Comparison of ENCODE assay signal across 9 mouse cellular contexts in the genomic region with DNA sequence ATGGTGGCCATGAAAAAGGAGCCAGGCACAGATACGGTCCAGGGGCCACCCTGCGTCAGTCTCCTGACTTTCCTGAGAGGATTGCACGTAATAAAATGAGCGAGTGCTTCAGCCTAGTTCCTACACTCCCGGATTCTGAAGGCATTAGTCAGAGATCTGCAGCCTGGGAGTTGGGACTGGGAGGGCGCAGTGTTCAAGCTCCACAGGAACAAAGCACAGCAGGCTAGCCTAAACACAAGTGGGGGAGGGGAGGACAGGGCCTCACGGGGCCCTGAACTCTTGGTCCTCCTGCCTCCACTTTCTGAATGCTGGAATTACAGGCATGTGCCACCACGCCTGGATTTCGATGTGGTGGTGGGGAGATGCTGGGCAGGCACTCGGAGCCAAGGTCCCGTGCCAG. TPM values are rescaled to one million over a fixed set of nuclear protein-coding genes. Genes with fewer than 3 reads are reported as not detected.
DNase-seq lines count a peak whose midpoint lies in the region; ATAC-seq and TF ChIP-seq lines count a peak whose summit lies in the region.
"Had no signal": no experiment of that assay in that cellular context is flagged by ENCODE, and none has a peak within 500 bp of the region (broad histone marks: within the 10 kb centered on the region; RNA-seq: fewer than 3 reads in every experiment).

No protein-coding gene starts in this region.

- peaks cover 81% of the 10 kb centered on the region for H3K36me3 ChIP-seq in heart, embryonic 14.5 days (ENCODE audit: control insufficient read depth, insufficient read depth, low read length)
- peaks cover 80% of the 10 kb centered on the region for H3K36me3 ChIP-seq in E14TG2a.4 (ENCODE audit: insufficient read depth, low read length)
- peaks cover 64% of the 10 kb centered on the region for H3K36me3 ChIP-seq in embryonic facial prominence, embryonic 13.5 days
- peaks cover 60% of the 10 kb centered on the region for H3K36me3 ChIP-seq in lung, embryonic 15.5 days

- no peak overlapping the region for H3K4me3 ChIP-seq in heart, embryonic 14.5 days (ENCODE audit: control insufficient read depth in 1 of 2, insufficient read depth in 1 of 2, low read depth in 1 of 2, low read length in 2 of 2)
- peak overlapping the region; percentile 50 for H3K4me3 ChIP-seq in E14TG2a.4 (replicated peaks; ENCODE audit: low read length)
- H3K4me3 ChIP-seq in embryonic facial prominence, embryonic 13.5 days, result no peak overlapping the region
- no peak overlapping the region for H3K4me3 ChIP-seq in lung, embryonic 15.5 days
- no peak overlapping the region for H3K4me3 ChIP-seq in layer of hippocampus, adult 2 months
- H3K4me3 ChIP-seq: midbrain, embryonic 12.5 days had no signal

- peak overlapping the region; percentile 31 for H3K4me2 ChIP-seq in heart, embryonic 14.5 days (ENCODE audit: low read length)
- peak overlapping the region; percentile 22 for H3K4me2 ChIP-seq in embryonic facial prominence, embryonic 13.5 days
- H3K4me2 ChIP-seq in lung, embryonic 15.5 days, result peak overlapping the region; percentile 37
- H3K4me2 ChIP-seq: midbrain, embryonic 12.5 days had no signal

- peak overlapping the region; percentile 8 to 79; a peak in 3 of 4 replicates for H3K27ac ChIP-seq in heart, embryonic 14.5 days (replicated peaks in 1 of 2; ENCODE audit: control insufficient read depth in 1 of 2, insufficient read depth in 1 of 2, low read depth in 2 of 2, low read length in 2 of 2)
- H3K27ac ChIP-seq in embryonic facial prominence, embryonic 13.5 days, result peak overlapping the region; percentile 97
- H3K27ac ChIP-seq in lung, embryonic 15.5 days, result peak overlapping the region; percentile 99
- no peak overlapping the region for H3K27ac ChIP-seq in layer of hippocampus, adult 2 months
- H3K27ac ChIP-seq: midbrain, embryonic 12.5 days had no signal

- H3K9ac ChIP-seq in heart, embryonic 14.5 days (ENCODE audit: low read length), result 0 out of 2 replicates have a peak overlapping the region, but pooled peaks have one; percentile 28
- H3K9ac ChIP-seq in embryonic facial prominence, embryonic 13.5 days, result peak overlapping the region; percentile 54; the same call in 1 of the 2 replicates
- H3K9ac ChIP-seq in lung, embryonic 15.5 days, result 0 out of 2 replicates have a peak overlapping the region, but pooled peaks have one; percentile 7
- H3K9ac ChIP-seq: midbrain, embryonic 12.5 days had no signal

- no peak for ATAC-seq in heart, embryonic 14.5 days (ENCODE audit: insufficient number of reproducible peaks, insufficient read depth, low FRiP score, low read depth)
- ATAC-seq in embryonic facial prominence, embryonic 13.5 days (ENCODE audit: insufficient number of reproducible peaks, insufficient read depth, low FRiP score, low TSS enrichment, low read depth), result no peak
- no peak for ATAC-seq in lung, embryonic 15.5 days (ENCODE audit: borderline replicate concordance, extremely low read depth, low FRiP score, low TSS enrichment)

- TF ChIP-seq CTCF in E14TG2a.4 (conservative IDR thresholded peaks at IDR 0.05; ENCODE audit: low read length), result no peak
- TF ChIP-seq CTCF in layer of hippocampus, adult 2 months (conservative IDR thresholded peaks at IDR 0.05), result no peak

- no peak for DNase-seq in heart, adult 8-10 months (ENCODE audit: low spot score)
- no peak for DNase-seq in layer of hippocampus, adult 2 months (ENCODE audit: low spot score in 2 of 2)
- no peak for DNase-seq in frontal cortex, postnatal 25 days (ENCODE audit: low spot score in 2 of 2)
- DNase-seq in left cerebral cortex, adult 18-20 months (ENCODE audit: low spot score in 2 of 2), result no peak

- no peaks in the 10 kb centered on the region for H3K9me3 ChIP-seq in heart, embryonic 14.5 days (ENCODE audit: control insufficient read depth, low read length)
- H3K9me3 ChIP-seq in E14TG2a.4 (ENCODE audit: low read length), result no peaks in the 10 kb centered on the region
- H3K9me3 ChIP-seq in embryonic facial prominence, embryonic 13.5 days, result no peaks in the 10 kb centered on the region
- H3K9me3 ChIP-seq in lung, embryonic 15.5 days, result no peaks in the 10 kb centered on the region
- H3K9me3 ChIP-seq: midbrain, embryonic 12.5 days had no signal

- 30% methylated on average over 11 of the region's 11 CpGs for WGBS in heart, embryonic 14.5 days
- WGBS in embryonic facial prominence, embryonic 13.5 days, result 30% methylated on average over 11 of the region's 11 CpGs
- whole genome bisulfite sequencing in lung, embryonic 15.5 days, result 40% methylated on average over 11 of the region's 11 CpGs

- H3K4me1 ChIP-seq in heart, embryonic 14.5 days (ENCODE audit: control insufficient read depth in 2 of 2, insufficient read depth in 2 of 2, low read length in 2 of 2), result peaks cover 58 to 66% of the 10 kb centered on the region in 2 experiments
- H3K4me1 ChIP-seq in E14TG2a.4 (replicated peaks; ENCODE audit: low read depth, low read length), result peaks cover 87% of the 10 kb centered on the region
- H3K4me1 ChIP-seq in embryonic facial prominence, embryonic 13.5 days, result peaks cover 86% of the 10 kb centered on the region
- peaks cover 89% of the 10 kb centered on the region for H3K4me1 ChIP-seq in lung, embryonic 15.5 days

- no peaks in the 10 kb centered on the region for H3K27me3 ChIP-seq in heart, embryonic 14.5 days (ENCODE audit: control insufficient read depth, insufficient read depth, low read length)
- H3K27me3 ChIP-seq in E14TG2a.4 (ENCODE audit: insufficient read depth, low read length), result no peaks in the 10 kb centered on the region
- no peaks in the 10 kb centered on the region for H3K27me3 ChIP-seq in embryonic facial prominence, embryonic 13.5 days
- no peaks in the 10 kb centered on the region for H3K27me3 ChIP-seq in lung, embryonic 15.5 days
- H3K27me3 ChIP-seq: midbrain, embryonic 12.5 days had no signal

RNA-seq across cellular contexts. Expression of a gene that starts 7.7 kb away (rescaled TPM):
- polyA plus RNA-seq in heart, embryonic 14.5 days (2014; fragmentation: Nextera tagmentation; extraction: Ambion mirVana), result 104 and 106 TPM in 2 replicates
- total RNA-seq in heart, adult 8-10 months (2022), result 10 to 100 TPM; 39.6 to 55.1 (median 44.7) TPM
- polyA plus RNA-seq in embryonic facial prominence, embryonic 13.5 days (2015; fragmentation: Nextera tagmentation; extraction: Ambion mirVana), result 108 and 110 TPM in 2 replicates
- 169 and 176 TPM in 2 replicates for polyA plus RNA-seq in lung, embryonic 15.5 days (2015; fragmentation: Nextera tagmentation; extraction: Ambion mirVana)
- total RNA-seq in layer of hippocampus, adult 2 months (2021), result 10 to 100 TPM; 51.5 to 51.7 TPM
- total RNA-seq in left cerebral cortex, adult 18-20 months (2021), result 10 to 100 TPM; 64.6 to 68.6 TPM

RNA-seq across cellular contexts. Expression of a gene that starts 7.8 kb away (rescaled TPM):
- polyA plus RNA-seq in heart, embryonic 14.5 days (2014; fragmentation: Nextera tagmentation; extraction: Ambion mirVana), result 51.1 and 53.0 TPM in 2 replicates
- total RNA-seq in heart, adult 8-10 months (2022), result 100 to 1,000 TPM in 3 of 4 experiments, 10 to 100 TPM in 1; 98.7 to 113 (median 104) TPM
- polyA plus RNA-seq in embryonic facial prominence, embryonic 13.5 days (2015; fragmentation: Nextera tagmentation; extraction: Ambion mirVana), result 41.4 and 43.4 TPM in 2 replicates
- 43.4 and 46.5 TPM in 2 replicates for polyA plus RNA-seq in lung, embryonic 15.5 days (2015; fragmentation: Nextera tagmentation; extraction: Ambion mirVana)
- total RNA-seq in layer of hippocampus, adult 2 months (2021), result 10 to 100 TPM; 80.8 to 85.6 TPM
- total RNA-seq in left cerebral cortex, adult 18-20 months (2021), result 10 to 100 TPM; 86.2 to 93.3 TPM
